Mouse (Mus musculus) kidney, adult 2 months (tissue): ENCODE measurements at regions not wholly inside any gene's neighbourhood (a gene's known extent, or its start where the extent isn't known, plus 50 kb on each side); places are given as distances from the start of the nearest gene placed in this dataset.

Source experiments
- CTCF ChIP-seq: fragments of 200-500 bp; conservative IDR thresholded peaks from 2 replicates; pipeline ENCODE4 v1.5.1; 2011; ENCODE audit warnings: low read depth, mild to moderate bottlenecking, control low read depth, low read length, moderate library complexity, mixed read lengths; ENCODE audit not compliant: insufficient read depth, insufficient read length
- POLR2A ChIP-seq: fragments of 200-500 bp; IDR thresholded peaks from one replicate; pipeline ENCODE4 v1.6.1; 2011; ENCODE audit warnings: low read depth, low read length, control low read depth

DNA sequence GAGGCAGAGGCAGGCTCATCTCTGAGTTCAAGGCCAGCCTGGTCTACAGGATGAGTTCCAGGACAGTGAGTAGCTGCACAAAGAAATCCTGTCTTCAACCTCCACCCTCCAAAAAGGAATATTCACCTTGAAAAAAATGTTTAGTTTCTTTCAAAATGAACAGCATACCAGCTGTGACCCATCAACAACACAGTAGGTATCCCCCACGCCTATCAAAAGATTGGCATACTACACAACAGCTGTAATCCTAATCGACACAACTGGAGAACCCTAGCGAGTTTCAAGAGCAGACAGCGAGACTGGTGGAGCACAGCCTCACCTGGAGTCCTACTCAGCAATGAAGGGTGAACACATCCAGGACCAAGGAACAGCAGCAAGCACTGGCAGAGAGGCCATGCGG is 136.3 kb upstream of the Smim15 start:
- TF ChIP-seq CTCF (no peak), POLR2A (no peak)
